Mouse (Mus musculus): ENCODE results near the gene Trappc10.

Gene Trappc10

GRCm38 (mm10) chr10:78159906-78160305, 84.5 kb downstream of the Trappc10 start:
- DNase-seq (ENCODE audit: low spot score), result peak; percentile 57

DNA sequence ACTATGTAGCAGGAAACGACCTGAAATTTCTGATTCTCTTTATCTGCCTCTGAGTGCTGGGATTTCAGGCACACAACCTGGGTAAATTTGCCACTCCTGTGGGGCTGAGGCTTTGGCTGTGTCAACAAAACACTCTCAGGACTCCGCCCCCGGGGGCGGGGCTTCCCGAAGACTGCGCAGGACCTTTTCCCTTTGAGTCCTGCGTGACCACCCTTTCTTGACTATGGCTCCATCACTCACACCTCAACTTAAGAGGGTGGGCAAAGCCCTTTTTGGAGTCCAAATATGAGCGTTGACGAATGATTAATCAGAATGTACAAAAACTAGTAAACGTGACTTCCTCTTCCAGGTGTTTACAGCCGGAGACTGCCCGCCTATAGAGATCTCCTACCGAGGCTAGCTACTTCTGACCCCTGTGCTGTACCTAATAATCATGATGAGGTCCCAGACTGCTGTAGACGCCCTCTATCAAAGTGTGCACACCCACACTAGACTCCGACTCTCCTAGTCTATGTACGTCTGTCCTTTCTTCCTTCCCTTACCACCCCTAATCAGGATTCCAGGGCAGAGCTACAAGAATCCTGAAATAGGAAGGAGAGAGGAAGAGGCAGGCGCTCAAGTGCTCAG, 85.1 kb downstream of the Trappc10 start:
- DNase-seq (ENCODE audit: low spot score), result no peak

GRCm38 (mm10) chr10:78158041-78158440, 86.4 kb downstream of the Trappc10 start:
- DNase-seq (ENCODE audit: low spot score), result no peak

DNA sequence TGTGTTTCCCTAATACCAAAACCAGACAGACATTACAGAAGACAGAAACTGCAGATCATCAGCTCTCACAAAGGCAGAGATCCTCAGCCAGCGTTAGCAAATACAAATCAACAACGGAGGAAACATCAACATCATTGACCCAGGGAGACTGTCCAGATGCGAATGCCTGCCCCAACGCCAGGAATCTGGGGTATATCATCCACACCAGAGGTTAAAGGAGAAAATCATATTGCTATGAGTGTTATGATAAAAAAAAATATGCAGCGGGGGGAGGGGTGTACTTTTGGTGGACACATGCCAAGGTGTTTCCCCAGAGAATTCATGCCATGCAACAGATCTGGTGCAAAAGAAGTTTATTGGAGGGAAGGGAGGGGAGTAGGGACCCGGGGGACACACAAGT, 87.5 kb downstream of the Trappc10 start:
- no peak for DNase-seq (ENCODE audit: low spot score)

DNA sequence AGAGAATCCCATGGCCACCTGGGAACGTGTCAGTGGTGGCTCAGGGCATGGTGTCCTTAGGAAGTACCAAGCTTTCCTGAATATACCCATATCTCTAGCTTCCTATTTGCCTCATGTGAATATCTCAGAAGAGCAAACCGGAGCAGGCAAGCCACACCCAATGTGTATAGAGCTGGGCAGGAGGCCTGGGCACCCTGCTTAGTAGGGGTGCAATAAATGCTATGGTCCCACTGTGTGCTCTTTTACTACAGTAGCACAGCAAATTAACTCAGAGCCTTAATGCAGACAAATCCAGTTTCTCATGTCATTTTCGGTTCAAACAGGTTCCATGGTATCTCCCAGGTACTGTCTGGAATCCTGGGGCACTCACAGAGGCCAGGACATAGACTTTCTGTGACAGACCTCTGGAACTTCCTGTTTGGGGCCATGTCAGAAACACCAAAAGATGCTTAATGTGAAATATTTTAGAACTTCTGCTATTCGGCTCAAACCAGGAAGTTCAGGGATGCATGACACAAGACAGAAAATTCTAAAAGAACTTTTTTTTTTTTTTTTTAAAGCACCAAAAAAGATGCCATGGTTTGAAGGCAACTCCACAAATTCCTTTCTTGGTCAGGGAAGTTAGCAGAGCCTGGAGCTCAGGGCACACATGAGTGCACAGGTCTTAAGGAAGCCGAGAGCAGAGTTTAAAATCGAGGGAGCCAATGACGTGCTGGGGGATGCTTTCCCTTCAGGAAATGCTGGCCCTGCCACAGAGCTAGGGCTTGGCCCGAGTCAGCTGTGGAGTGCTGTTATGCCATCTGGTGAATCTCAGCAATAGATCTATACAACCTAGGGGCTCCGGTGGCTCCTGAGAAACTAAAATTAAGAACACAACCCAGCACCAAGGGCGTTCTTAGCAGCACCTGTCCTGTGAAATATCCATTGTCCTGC, 95.3 kb downstream of the Trappc10 start:
- no peak for DNase-seq (ENCODE audit: low spot score)

DNA sequence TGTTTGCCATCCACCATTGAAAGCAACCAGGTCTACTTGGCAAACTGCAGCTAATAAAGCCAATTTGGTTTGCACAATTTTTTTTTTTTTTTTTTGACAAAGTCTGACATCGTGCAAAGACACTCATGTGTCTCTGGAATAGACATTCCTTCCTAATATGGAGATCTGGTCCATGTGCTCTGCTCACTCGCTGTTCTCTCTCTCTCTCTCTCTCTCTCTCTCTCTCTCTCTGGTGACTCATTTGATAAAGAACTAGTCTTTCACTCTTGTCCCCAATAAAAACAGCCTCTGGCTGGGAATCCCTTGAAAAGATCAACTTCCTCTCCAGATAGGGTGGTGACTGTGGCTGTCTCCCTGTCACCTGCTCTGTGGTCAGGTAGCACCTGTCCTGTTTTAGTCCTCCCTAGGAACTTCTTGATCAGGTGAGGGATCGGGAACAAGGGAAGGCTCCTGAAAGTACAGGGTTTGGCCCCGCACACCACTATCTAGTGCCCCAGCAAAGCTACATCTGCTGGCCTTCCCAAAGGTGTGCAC, 96.5 kb downstream of the Trappc10 start:
- no peak for DNase-seq (ENCODE audit: low spot score)

- no peak for DNase-seq (ENCODE audit: low spot score)
These were observed 100.5 kb downstream of the Trappc10 start for GRCm38 (mm10) chr10:78143727-78144505.

GRCm38 (mm10) chr10:78140843-78141242, 103.6 kb downstream of the Trappc10 start:
- DNase-seq (ENCODE audit: low spot score), result no peak

GRCm38 (mm10) chr10:78140251-78140600, 104.2 kb downstream of the Trappc10 start:
- no peak for DNase-seq (ENCODE audit: low spot score)

GRCm38 (mm10) chr10:78139572-78140250, 104.7 kb downstream of the Trappc10 start:
- DNase-seq (ENCODE audit: low spot score), result no peak

DNA sequence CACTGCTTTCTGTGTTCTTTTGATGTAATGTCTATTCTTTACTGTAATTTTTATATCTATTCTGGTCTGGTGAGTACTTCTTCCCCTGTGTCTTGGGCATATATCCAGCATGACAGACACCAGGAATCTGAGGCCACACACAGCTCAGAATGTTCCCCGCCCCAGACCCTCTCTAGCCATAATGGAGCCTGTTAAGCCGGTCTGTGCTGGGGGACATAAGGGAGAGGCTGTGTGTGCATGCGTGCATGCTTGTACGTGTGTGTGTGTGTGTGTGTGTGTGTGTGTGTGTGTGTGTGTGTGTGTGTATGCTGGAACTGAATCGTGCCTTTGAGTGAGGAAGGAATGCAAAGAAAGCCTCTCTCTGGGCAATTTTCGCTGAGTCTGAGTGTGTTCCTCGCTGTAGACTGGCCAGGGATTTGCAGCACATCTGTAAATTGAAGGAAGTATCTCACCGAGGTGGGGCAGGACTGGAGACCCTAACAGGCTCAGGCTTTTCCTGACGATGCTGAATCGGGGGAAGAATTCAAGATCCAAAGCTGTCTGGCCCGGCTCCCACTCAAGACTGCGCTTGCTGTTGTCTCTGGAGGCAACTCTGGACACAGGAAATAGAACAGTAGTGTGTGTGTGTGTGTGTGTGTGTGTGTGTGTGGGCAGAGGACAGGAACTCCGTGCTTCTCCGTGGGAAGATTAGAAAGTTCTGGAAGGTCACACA, 105.5 kb downstream of the Trappc10 start:
- no peak for DNase-seq (ENCODE audit: low spot score)

- DNase-seq (ENCODE audit: low spot score), result no peak
These were observed 107.2 kb downstream of the Trappc10 start for GRCm38 (mm10) chr10:78137191-78137590.
